Mouse (Mus musculus) embryonic fibroblast, embryonic 13.5 days (primary cell): Measurements from ENCODE around the gene Zdhhc14.

Experiments
- CTCF ChIP-seq: IDR thresholded peaks from 2 replicates; pipeline ENCODE4 v1.5.1; 2011; ENCODE audit warnings: mild to moderate bottlenecking, control low read depth, low read length, moderate library complexity, borderline replicate concordance; ENCODE audit not compliant: insufficient read depth
- POLR2A ChIP-seq: IDR thresholded peaks from 2 replicates; pipeline ENCODE4 v1.6.1; 2011; ENCODE audit warnings: low read depth, mild to moderate bottlenecking, control low read depth, low read length, moderate library complexity

DNA sequence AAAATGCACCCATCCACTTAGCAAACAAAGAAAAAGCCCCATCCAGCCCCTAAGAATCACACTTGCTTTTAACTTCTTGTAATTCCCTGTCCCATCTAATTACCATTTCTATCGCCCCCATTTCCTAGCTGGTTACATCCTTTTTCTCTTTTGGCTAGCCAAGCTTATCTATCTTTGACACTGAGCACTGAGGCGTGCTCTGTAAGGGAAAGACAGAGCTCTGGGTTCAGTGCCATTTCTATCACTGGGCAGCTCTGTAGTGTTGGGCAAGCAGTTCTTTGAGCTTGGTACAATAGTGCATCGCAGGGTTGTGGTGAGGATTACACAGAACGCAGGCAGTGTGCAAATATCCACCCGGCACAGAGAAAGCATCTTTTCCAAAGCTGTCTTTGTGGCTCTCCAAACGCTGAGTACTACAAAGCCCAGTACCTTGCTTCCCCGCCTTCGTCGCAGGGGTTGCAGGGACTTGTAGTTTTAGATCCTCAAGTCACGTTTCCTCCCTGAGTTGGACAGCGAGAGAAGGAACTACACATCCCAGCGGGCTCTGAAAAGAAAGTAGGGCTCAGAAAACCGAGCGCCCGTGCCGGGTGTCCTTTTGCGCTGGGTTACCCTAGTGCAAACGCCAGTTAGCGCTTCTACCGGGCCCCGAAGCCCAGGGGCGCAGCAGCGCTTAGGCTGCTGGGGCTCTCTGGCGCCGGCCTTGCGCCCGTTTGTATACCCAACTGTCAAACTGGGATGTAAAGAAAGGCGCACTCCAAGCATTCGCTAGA, 1.1 kb upstream of the Zdhhc14 start:
- TF ChIP-seq CTCF: no peak
- peak; percentile 79 for TF ChIP-seq POLR2A
